Mouse (Mus musculus) lung, postnatal 0 days (tissue): ENCODE results near the gene Hnrnpa3. TPM values are rescaled to one million over a fixed set of nuclear protein-coding genes. Genes with fewer than 3 reads are reported as not detected.

Experiments used
- ATAC-seq: fragments of 200-750 bp; cut with Nextera tagmentation; 2 replicates; pipeline ENCODE4 v1.8.0; 2017; ENCODE audit warnings: moderate library complexity
- DNase-seq: peaks from one replicate; pipeline ENCODE4 v3.0.0-alpha.2; 2016; ENCODE audit warnings: low spot score
- H3K27ac ChIP-seq: fragments of 300-500 bp; sonication (generic); 2 replicates; pipeline ENCODE4 v1.5.1; 2014; ENCODE audit warnings: antibody characterized with exemption, mild to moderate bottlenecking, low read length, mixed read lengths
- H3K27me3 ChIP-seq: fragments of 300-500 bp; sonication (generic); replicated peaks from 2 replicates; pipeline ENCODE4 v1.6.1; 2014; ENCODE audit warnings: low read length, mixed read lengths; ENCODE audit not compliant: insufficient read depth
- H3K36me3 ChIP-seq: fragments of 300-500 bp; sonication (generic); 2 replicates; pipeline ENCODE4 v1.6.1; 2014; ENCODE audit warnings: low read length, mixed read lengths; ENCODE audit not compliant: insufficient read depth
- H3K4me1 ChIP-seq: fragments of 300-500 bp; sonication (generic); 2 replicates; pipeline ENCODE4 v1.6.1; 2014; ENCODE audit warnings: antibody characterized with exemption, low read depth, low read length, mixed read lengths; ENCODE audit not compliant: insufficient read depth
- H3K4me2 ChIP-seq: fragments of 300-500 bp; sonication (generic); replicated peaks from 2 replicates; pipeline ENCODE4 v1.6.1; 2014; ENCODE audit warnings: low read depth, mild to moderate bottlenecking, low read length, moderate library complexity, mixed read lengths
- H3K4me3 ChIP-seq: fragments of 300-500 bp; sonication (generic); 2 replicates; pipeline ENCODE4 v1.5.1; 2014; ENCODE audit warnings: low read depth, low read length
- H3K9ac ChIP-seq: fragments of 300-500 bp; sonication (generic); replicated peaks from 2 replicates; pipeline ENCODE4 v1.6.1; 2014; ENCODE audit warnings: low read depth, mild to moderate bottlenecking
- H3K9me3 ChIP-seq: fragments of 300-500 bp; sonication (generic); 2 replicates; pipeline ENCODE4 v1.6.1; 2016; ENCODE audit warnings: low read length, mixed read lengths
- CTCF ChIP-seq: IDR thresholded peaks from 2 replicates; pipeline ENCODE4 v1.5.1; 2016; ENCODE audit warnings: antibody characterized with exemption, mild to moderate bottlenecking
- EP300 ChIP-seq: IDR thresholded peaks from 2 replicates; pipeline ENCODE4 v1.6.1; 2016; ENCODE audit warnings: antibody characterized with exemption, mild to moderate bottlenecking, control low read depth
- WGBS: fragments of 180-500 bp; shearing (Covaris S2); extraction: QIAGEN DNeasy Blood & Tissue Kit; methylation state at CpG from one replicate; pipeline ENCODE4 v1.1.7; 2014; 5-methylcytosine and 5-hydroxymethylcytosine counted together
- polyA plus RNA-seq: library from polyadenylated mRNA; unstranded; fragments of >200 nt; fragmentation: Nextera tagmentation; extraction: Ambion mirVana; gene quantifications from 2 replicates; pipeline ENCODE4 v1.2.1, GENCODE M21; 2015

The Hnrnpa3 gene
- polyA plus RNA-seq, 1 experiment from 2014 or later, result 114 TPM

DNA sequence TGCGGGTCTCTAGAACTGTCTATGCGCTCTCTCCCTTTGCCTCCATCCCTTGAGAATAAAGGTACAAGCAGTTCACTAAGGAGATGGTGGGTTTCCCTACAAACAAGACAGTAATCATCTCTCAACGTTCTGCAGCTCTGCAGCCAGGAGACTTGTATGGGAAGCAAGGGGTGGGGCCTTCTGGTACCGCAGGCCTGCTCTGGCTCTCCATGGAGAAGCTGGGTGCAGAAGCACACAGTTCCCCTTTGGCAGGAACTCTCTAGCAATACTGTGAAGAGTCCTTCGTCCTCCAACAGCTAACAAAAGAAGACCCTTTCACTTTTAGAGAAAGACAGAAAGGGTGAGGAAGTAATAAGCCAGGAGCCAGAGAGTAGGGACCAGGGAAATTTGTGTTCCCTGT, 37.3 kb downstream of the Hnrnpa3 start:
- DNase-seq (no peak), ATAC-seq (no peak)
- peak overlapping the region; percentile 49 for H3K27ac ChIP-seq
- no peaks in the 10 kb centered on the region for H3K9me3 ChIP-seq
- no peak overlapping the region for H3K4me3 ChIP-seq
- H3K4me1 ChIP-seq, result peaks cover 25% of the 10 kb centered on the region
- peaks cover 4% of the 10 kb centered on the region; the same call in 1 of the 2 replicates for H3K36me3 ChIP-seq
- no peak overlapping the region for H3K9ac ChIP-seq
- 33% methylated on average over 5 of the region's 5 CpGs for WGBS
- TF ChIP-seq CTCF (no peak), EP300 (no peak)
- H3K27me3 ChIP-seq, result no peaks in the 10 kb centered on the region
- H3K4me2 ChIP-seq, result no peak overlapping the region; the same call in 1 of the 2 replicates

DNA sequence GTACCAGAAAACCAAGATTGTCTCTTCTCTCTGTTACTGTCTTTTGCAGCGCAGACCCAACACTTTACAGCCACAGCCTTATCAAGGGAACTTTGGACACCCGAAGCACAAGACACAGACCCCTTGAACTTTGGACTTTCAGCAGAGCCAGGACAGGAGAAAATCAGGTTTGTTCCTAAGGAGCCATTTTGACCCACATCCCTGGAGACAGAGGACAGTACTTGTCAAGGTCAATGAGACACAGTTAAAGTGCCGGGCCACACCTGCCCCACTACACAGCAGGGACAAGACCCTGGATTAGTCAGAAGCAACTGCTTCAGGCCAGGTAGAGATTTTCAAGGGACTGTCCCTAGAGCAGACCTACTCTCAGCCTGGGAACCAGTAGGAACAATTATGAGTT, 38.2 kb downstream of the Hnrnpa3 start:
- H3K4me3 ChIP-seq, result no peak overlapping the region
- no peaks in the 10 kb centered on the region for H3K9me3 ChIP-seq
- H3K36me3 ChIP-seq, result peaks cover 4% of the 10 kb centered on the region; the same call in 1 of the 2 replicates
- peaks cover 25% of the 10 kb centered on the region for H3K4me1 ChIP-seq
- H3K27ac ChIP-seq, result peak overlapping the region; percentile 49; the same call in 1 of the 2 replicates
- ATAC-seq, result no peak
- H3K27me3 ChIP-seq, result no peaks in the 10 kb centered on the region
- DNase-seq, result no peak
- 0 out of 2 replicates have a peak overlapping the region, but pooled peaks have one; percentile 3 for H3K9ac ChIP-seq
- 64% methylated on average over 3 of the region's 3 CpGs for WGBS
- TF ChIP-seq CTCF (no peak), EP300 (no peak)
- H3K4me2 ChIP-seq, result no peak overlapping the region

DNA sequence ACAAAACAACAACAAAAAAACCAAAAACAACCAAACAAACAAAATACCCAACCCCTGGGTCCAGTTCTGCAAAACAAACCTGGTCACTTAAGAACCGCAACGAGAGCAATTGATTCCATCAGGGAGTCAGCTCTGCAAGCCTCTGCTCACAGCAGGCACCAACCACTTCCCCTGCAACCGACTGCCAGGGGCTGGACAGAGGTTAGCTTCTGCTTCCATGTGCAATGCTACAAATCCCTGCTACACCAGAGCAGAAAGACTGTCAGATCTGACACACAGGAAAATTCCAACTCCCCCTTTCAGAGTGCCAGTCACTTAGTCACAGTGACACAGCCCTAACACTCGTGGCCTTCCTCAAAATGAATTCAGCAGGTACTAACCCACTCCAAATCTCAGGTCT, 38.9 kb downstream of the Hnrnpa3 start:
- ATAC-seq (no peak), DNase-seq (no peak)
- H3K27me3 ChIP-seq, result no peaks in the 10 kb centered on the region
- no peak overlapping the region for H3K4me2 ChIP-seq
- no peaks in the 10 kb centered on the region for H3K9me3 ChIP-seq
- peaks cover 4% of the 10 kb centered on the region; the same call in 1 of the 2 replicates for H3K36me3 ChIP-seq
- TF ChIP-seq CTCF (no peak), EP300 (no peak)
- H3K4me1 ChIP-seq, result peaks cover 25% of the 10 kb centered on the region
- 32% methylated on average over 4 of the region's 4 CpGs for WGBS
- H3K4me3 ChIP-seq, result no peak overlapping the region
- H3K9ac ChIP-seq, result no peak overlapping the region
- H3K27ac ChIP-seq, result no peak overlapping the region

DNA sequence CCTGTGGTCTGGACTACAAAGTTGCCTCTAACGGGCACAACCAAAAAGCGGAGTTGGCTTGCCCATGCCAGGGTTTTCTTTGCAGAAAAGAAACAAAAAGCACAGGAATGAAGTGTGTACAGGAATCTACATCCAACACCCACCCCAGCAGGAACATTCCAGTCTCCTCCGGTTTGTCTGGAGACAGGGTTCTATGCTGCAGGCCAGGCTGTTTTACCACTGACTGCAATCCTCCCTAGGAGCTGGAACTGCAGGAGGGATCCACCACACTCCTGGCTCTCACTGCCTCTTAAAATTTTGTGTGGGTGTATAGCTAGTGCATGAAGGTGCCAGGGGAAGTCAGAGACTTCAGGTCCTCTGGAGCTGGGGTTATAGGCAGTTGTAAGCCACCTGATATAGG, 39.8 kb downstream of the Hnrnpa3 start:
- WGBS, result 64% methylated on average over 3 of the region's 3 CpGs

DNA sequence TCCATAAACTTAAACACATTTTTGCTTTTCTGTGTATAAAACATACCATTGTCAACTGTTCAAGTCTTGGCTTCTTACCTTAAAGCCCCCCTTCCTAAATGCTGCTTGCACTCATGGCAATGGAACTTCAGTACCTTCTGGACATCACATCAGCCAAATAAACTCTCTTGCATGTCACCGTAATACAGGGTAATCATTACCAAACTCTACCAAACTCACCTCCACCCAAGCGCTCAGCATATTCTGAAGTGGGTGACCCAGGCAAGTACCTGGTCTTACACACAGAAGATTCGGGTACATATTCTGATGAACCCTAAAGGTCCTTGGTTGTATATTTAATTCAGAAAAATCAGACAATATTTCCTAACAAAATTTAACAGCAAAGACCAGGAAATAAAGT, 41.5 kb downstream of the Hnrnpa3 start:
- Histone ChIP-seq H3K9me3 (no peaks in the 10 kb centered on the region), H3K9ac (no peak overlapping the region), H3K4me1 (peaks cover 18% of the 10 kb centered on the region), H3K4me2 (peak overlapping the region; percentile 70; the same call in 1 of the 2 replicates), H3K4me3 (no peak overlapping the region; the same call in 1 of the 2 replicates), H3K27me3 (no peaks in the 10 kb centered on the region), H3K27ac (no peak overlapping the region), H3K36me3 (peaks cover 4% of the 10 kb centered on the region; the same call in 1 of the 2 replicates)
- no peak for DNase-seq
- TF ChIP-seq CTCF (no peak), EP300 (no peak)
- no peak for ATAC-seq
- 60% methylated on average over 3 of the region's 3 CpGs for whole genome bisulfite sequencing

More for the DNA sequence above, 39.8 kb downstream of the Hnrnpa3 start:
- Histone ChIP-seq H3K27ac (0 out of 2 replicates have a peak overlapping the region, but pooled peaks have one; percentile 6), H3K4me3 (no peak overlapping the region), H3K4me2 (peak overlapping the region; percentile 22), H3K9ac (0 out of 2 replicates have a peak overlapping the region, but pooled peaks have one; percentile 9), H3K36me3 (peaks cover 4% of the 10 kb centered on the region; the same call in 1 of the 2 replicates), H3K4me1 (peaks cover 20% of the 10 kb centered on the region), H3K27me3 (no peaks in the 10 kb centered on the region), H3K9me3 (no peaks in the 10 kb centered on the region)
- ATAC-seq (no peak), DNase-seq (no peak)
- TF ChIP-seq EP300, result no peak
- TF ChIP-seq CTCF, result no peak

DNA sequence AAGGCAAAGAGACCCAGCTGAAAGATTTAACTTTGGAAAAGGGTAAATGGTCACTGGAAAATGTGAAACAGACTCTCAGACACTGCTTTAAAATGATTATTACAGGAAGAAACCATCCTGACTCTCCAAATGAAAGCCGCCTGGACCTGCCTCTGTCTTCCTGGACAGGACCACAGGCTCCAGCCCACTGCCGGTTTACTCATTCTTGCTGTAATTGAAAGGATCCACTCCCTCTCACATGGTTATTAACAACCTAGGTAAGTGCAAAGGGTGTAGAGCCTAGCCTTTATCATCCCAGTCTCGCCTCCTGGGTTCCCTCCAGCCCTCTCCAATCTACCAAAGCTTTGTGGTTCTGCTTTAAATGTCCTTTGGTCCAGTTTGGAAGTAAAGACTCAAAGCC, 42.1 kb downstream of the Hnrnpa3 start:
- no peak for ATAC-seq
- no peak for TF ChIP-seq EP300
- no peak for TF ChIP-seq CTCF
- Histone ChIP-seq H3K4me2 (peak overlapping the region; percentile 70), H3K4me1 (peaks cover 14% of the 10 kb centered on the region), H3K9me3 (no peaks in the 10 kb centered on the region), H3K9ac (0 out of 2 replicates have a peak overlapping the region, but pooled peaks have one; percentile 27), H3K36me3 (peaks cover 4% of the 10 kb centered on the region; the same call in 1 of the 2 replicates), H3K4me3 (peak overlapping the region; percentile 98), H3K27ac (peak overlapping the region; percentile 100), H3K27me3 (no peaks in the 10 kb centered on the region)
- no peak for DNase-seq
- WGBS, result 34% methylated on average over 3 of the region's 3 CpGs
